Mouse (Mus musculus) hindbrain, embryonic 14.5 days (tissue): ENCODE results near the gene Coro1b. TPM values are rescaled to one million over a fixed set of nuclear protein-coding genes. Genes with fewer than 3 reads are reported as not detected.

Source experiments
- ATAC-seq: fragments of 200-750 bp; cut with Nextera tagmentation; 2 replicates; pipeline ENCODE4 v1.8.0; 2017; ENCODE audit warnings: moderate number of reproducible peaks, mild to moderate bottlenecking, moderate TSS enrichment, moderate library complexity; ENCODE audit not compliant: low FRiP score
- DNase-seq: peaks from one replicate; pipeline ENCODE4 v3.0.0-alpha.2; 2015; ENCODE audit warnings: low spot score
- H3K27ac ChIP-seq: fragments of 300-500 bp; sonication (generic); 2 replicates; pipeline ENCODE4 v1.5.1; 2014; ENCODE audit warnings: mild to moderate bottlenecking, moderate library complexity
- H3K27me3 ChIP-seq: fragments of 300-500 bp; sonication (generic); 2 replicates; pipeline ENCODE4 v1.6.1; 2014; ENCODE audit warnings: mild to moderate bottlenecking, low read length, mixed read lengths; ENCODE audit not compliant: control insufficient read depth, insufficient read depth
- H3K36me3 ChIP-seq: fragments of 300-500 bp; sonication (generic); replicated peaks from 2 replicates; pipeline ENCODE4 v1.6.1; 2014; ENCODE audit not compliant: control insufficient read depth, insufficient read depth
- H3K4me1 ChIP-seq: fragments of 300-500 bp; sonication (generic); replicated peaks from 2 replicates; pipeline ENCODE4 v1.6.1; 2014; ENCODE audit warnings: antibody characterized with exemption, low read length, mixed read lengths; ENCODE audit not compliant: control insufficient read depth, insufficient read depth
- H3K4me2 ChIP-seq: fragments of 300-500 bp; sonication (generic); replicated peaks from 2 replicates; pipeline ENCODE4 v1.6.1; 2014; ENCODE audit warnings: mild to moderate bottlenecking, moderate library complexity
- H3K4me3 ChIP-seq: fragments of 300-500 bp; sonication (generic); replicated peaks from 2 replicates; pipeline ENCODE4 v1.5.1; 2014; ENCODE audit warnings: mild to moderate bottlenecking, low read length
- H3K9ac ChIP-seq: fragments of 300-500 bp; sonication (generic); 2 replicates; pipeline ENCODE4 v1.6.1; 2014
- H3K9me3 ChIP-seq: fragments of 300-500 bp; sonication (generic); 2 replicates; pipeline ENCODE4 v1.6.1; 2016; ENCODE audit warnings: low read length; ENCODE audit not compliant: control insufficient read depth
- WGBS: fragments of 180-500 bp; shearing (Covaris S2); extraction: QIAGEN DNeasy Blood & Tissue Kit; methylation state at CpG from one replicate; pipeline ENCODE4 v1.1.7; 2014; 5-methylcytosine and 5-hydroxymethylcytosine counted together
- polyA plus RNA-seq: library from polyadenylated mRNA; unstranded; fragments of >200 nt; fragmentation: Nextera tagmentation; extraction: Ambion mirVana; gene quantifications from 2 replicates; pipeline ENCODE4 v1.2.1, GENCODE M21; 2014

Gene Coro1b
- polyA plus RNA-seq, 1 experiment from 2014 or later = 102 TPM

- Histone ChIP-seq H3K9ac (no peak overlapping the region), H3K4me1 (no peaks in the 10 kb centered on the region), H3K27ac (no peak overlapping the region), H3K27me3 (no peaks in the 10 kb centered on the region), H3K36me3 (peaks cover 22% of the 10 kb centered on the region), H3K4me3 (no peak overlapping the region), H3K4me2 (no peak overlapping the region), H3K9me3 (no peaks in the 10 kb centered on the region)
- DNase-seq = no peak
- WGBS = 77% methylated on average over 5 of the region's 5 CpGs
- ATAC-seq = no peak
Measured at GRCm38 (mm10) chr19:4136463-4136862, 12.0 kb upstream of the Coro1b start.

GRCm38 (mm10) chr19:4137913-4138312 is 10.5 kb upstream of the Coro1b start:
- Histone ChIP-seq H3K4me1 (no peaks in the 10 kb centered on the region), H3K27me3 (no peaks in the 10 kb centered on the region), H3K4me2 (no peak overlapping the region), H3K36me3 (peaks cover 7% of the 10 kb centered on the region), H3K9ac (no peak overlapping the region), H3K27ac (no peak overlapping the region), H3K4me3 (no peak overlapping the region), H3K9me3 (no peaks in the 10 kb centered on the region)
- WGBS = 81% methylated on average over 5 of the region's 5 CpGs
- ATAC-seq = no peak
- no peak for DNase-seq

DNA sequence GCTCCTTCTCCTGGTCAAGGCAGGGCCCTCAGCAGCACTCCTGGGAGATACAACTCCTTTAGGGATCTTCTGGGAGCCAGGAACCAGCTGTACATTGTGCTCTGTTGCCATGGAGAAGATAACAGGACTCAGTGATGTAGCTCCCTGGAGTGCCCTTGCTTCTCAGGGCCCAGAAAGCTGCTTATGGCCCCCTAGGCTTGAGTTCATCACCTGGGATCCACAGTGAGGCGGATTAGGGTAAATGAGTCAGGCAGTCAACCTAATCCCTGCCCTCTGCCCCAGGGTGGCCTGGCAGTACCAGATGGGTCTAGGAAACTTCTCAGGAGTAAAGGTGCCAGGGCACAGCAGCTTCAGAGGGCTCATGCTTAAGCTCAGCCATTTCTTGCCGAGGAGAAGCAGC is 9.0 kb upstream of the Coro1b start, which contains the start of gene Gpr152:
Gene Gpr152, plus strand, starts transcription at position 342 of the 400 bp plus-strand sequence.
- H3K4me3 ChIP-seq = no peak within 1 kb of the TSS
- WGBS = 75% methylated on average over 2 of the region's 2 CpGs
- no peaks in the 10 kb centered on the region for H3K9me3 ChIP-seq
- DNase-seq (no peak), ATAC-seq (no peak)
- H3K27me3 ChIP-seq = no peaks in the 10 kb centered on the region
- no peaks in the 10 kb centered on the region for H3K4me1 ChIP-seq
- no peaks in the 10 kb centered on the region for H3K36me3 ChIP-seq
- no peak within 1 kb of the TSS for H3K9ac ChIP-seq
- no peak within 1 kb of the TSS for H3K27ac ChIP-seq
- no peak within 1 kb of the TSS for H3K4me2 ChIP-seq

- 87% methylated on average over 6 of the region's 6 CpGs for WGBS
- Histone ChIP-seq H3K27me3 (no peaks in the 10 kb centered on the region), H3K4me2 (no peak overlapping the region), H3K36me3 (no peaks in the 10 kb centered on the region), H3K27ac (no peak overlapping the region), H3K4me3 (no peak overlapping the region), H3K4me1 (no peaks in the 10 kb centered on the region), H3K9me3 (no peaks in the 10 kb centered on the region), H3K9ac (no peak overlapping the region)
- DNase-seq = no peak
- ATAC-seq = no peak
Measured at GRCm38 (mm10) chr19:4140147-4140546, 8.3 kb upstream of the Coro1b start.

DNA sequence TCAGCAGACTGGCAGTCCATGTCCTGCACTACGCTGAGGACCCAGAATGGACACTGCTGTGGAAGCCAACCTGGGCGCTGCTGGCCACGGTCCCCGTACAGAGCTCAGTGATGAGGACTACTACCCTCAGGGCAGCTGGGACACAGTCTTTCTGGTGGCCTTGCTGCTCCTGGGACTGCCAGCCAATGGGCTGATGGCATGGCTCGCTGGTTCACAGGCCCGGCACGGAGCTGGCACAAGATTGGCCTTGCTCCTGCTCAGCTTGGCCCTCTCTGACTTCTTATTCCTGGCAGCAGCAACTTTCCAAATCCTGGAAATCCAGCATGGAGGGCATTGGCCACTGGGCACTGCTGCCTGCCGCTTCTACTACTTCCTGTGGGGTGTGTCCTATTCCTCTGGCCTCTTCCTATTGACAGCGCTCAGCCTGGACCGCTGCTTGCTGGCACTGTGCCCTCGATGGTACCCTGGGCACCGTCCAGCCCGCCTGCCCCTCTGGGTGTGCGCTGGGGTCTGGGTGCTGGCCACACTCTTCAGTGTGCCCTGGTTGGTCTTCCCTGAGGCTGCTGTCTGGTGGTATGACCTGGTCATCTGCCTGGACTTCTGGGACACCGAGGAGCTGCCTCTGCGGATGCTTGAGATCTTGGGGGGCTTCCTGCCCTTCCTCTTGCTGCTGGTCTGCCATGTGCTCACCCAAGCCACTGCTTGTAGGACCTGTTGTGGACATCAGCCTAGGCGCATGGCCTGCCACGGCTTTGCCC is 5.8 kb upstream of the Coro1b start:
- Histone ChIP-seq H3K9ac (no peak overlapping the region), H3K27ac (no peak overlapping the region), H3K4me3 (no peak overlapping the region), H3K27me3 (no peaks in the 10 kb centered on the region), H3K4me2 (no peak overlapping the region), H3K9me3 (no peaks in the 10 kb centered on the region), H3K4me1 (peaks cover under 1% of the 10 kb centered on the region; the same call in 1 of the 2 replicates), H3K36me3 (no peaks in the 10 kb centered on the region)
- no peak for ATAC-seq
- 92% methylated on average over 18 of the region's 18 CpGs for WGBS
- no peak for DNase-seq

GRCm38 (mm10) chr19:4143759-4144268 is 4.6 kb upstream of the Coro1b start, which contains the start of gene Cabp4:
Cabp4 (minus strand) TSS chr19:4144033.
- DNase-seq (no peak), ATAC-seq (no peak)
- H3K27ac ChIP-seq = no peak within 1 kb of the TSS
- H3K4me3 ChIP-seq = no peak within 1 kb of the TSS
- no peaks in the 10 kb centered on the region for H3K9me3 ChIP-seq
- H3K36me3 ChIP-seq = no peaks in the 10 kb centered on the region
- no peaks in the 10 kb centered on the region for H3K27me3 ChIP-seq
- WGBS = 84% methylated on average over 7 of the region's 7 CpGs
- H3K4me2 ChIP-seq = no peak within 1 kb of the TSS
- peaks cover 5% of the 10 kb centered on the region; the same call in 1 of the 2 replicates for H3K4me1 ChIP-seq
- no peak within 1 kb of the TSS for H3K9ac ChIP-seq

- Histone ChIP-seq H3K4me3 (no peak overlapping the region), H3K27me3 (no peaks in the 10 kb centered on the region), H3K4me2 (no peak overlapping the region), H3K27ac (no peak overlapping the region), H3K4me1 (peaks cover 14% of the 10 kb centered on the region), H3K36me3 (no peaks in the 10 kb centered on the region), H3K9me3 (no peaks in the 10 kb centered on the region), H3K9ac (no peak overlapping the region)
- DNase-seq (no peak), ATAC-seq (no peak)
- 84% methylated on average over 16 of the region's 16 CpGs for WGBS
Measured at GRCm38 (mm10) chr19:4144550-4145498, 3.6 kb upstream of the Coro1b start.

- DNase-seq = no peak
- WGBS = 89% methylated on average over 5 of the region's 5 CpGs
- Histone ChIP-seq H3K4me2 (no peak overlapping the region), H3K36me3 (peaks cover 2% of the 10 kb centered on the region), H3K4me3 (no peak overlapping the region), H3K9ac (no peak overlapping the region), H3K27me3 (no peaks in the 10 kb centered on the region), H3K9me3 (no peaks in the 10 kb centered on the region), H3K4me1 (peaks cover 14% of the 10 kb centered on the region), H3K27ac (no peak overlapping the region)
- ATAC-seq = no peak
Measured at GRCm38 (mm10) chr19:4145936-4146335, 2.5 kb upstream of the Coro1b start.

DNA sequence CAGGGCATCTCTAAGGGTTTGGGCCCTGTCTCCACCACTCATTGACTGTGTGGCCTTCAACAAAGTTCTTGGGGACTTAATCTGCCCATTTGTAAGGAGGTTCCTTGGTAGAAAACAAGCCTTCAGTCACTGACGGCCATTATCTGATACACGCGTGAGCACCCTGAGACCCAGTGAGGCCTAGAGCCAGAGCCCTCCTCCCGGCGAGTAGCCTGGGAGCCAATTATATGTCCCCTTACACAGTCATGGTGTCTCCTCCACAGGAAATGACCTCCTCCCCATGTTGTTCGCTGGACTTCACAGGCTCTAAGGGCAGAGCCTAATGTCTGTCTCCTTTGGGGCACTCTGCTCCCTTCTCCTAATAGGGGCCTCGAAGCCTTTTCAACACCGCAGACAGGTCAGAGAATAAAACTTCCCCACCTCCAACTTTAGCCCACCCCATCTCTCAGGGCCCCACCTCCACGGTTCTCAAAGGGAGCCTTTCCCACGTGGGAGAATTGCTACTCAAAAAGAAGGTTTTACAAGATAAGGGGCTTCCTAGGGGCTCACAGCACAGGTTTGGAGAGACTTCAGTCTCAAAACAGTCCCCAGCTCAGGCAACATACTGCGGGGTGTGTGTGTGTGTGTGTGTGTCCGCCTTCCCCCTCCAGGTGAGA is 1.9 kb upstream of the Coro1b start:
- DNase-seq (no peak), ATAC-seq (no peak)
- H3K4me1 ChIP-seq = peaks cover 14% of the 10 kb centered on the region
- peaks cover 8% of the 10 kb centered on the region for H3K36me3 ChIP-seq
- H3K27me3 ChIP-seq = no peaks in the 10 kb centered on the region
- H3K4me3 ChIP-seq = no peak overlapping the region
- H3K4me2 ChIP-seq = no peak overlapping the region
- WGBS = 65% methylated on average over 12 of the region's 12 CpGs
- no peak overlapping the region for H3K27ac ChIP-seq
- no peak overlapping the region for H3K9ac ChIP-seq
- no peaks in the 10 kb centered on the region for H3K9me3 ChIP-seq
